Mouse (Mus musculus): ENCODE results near the gene Bcl7a.

The Bcl7a gene

DNA sequence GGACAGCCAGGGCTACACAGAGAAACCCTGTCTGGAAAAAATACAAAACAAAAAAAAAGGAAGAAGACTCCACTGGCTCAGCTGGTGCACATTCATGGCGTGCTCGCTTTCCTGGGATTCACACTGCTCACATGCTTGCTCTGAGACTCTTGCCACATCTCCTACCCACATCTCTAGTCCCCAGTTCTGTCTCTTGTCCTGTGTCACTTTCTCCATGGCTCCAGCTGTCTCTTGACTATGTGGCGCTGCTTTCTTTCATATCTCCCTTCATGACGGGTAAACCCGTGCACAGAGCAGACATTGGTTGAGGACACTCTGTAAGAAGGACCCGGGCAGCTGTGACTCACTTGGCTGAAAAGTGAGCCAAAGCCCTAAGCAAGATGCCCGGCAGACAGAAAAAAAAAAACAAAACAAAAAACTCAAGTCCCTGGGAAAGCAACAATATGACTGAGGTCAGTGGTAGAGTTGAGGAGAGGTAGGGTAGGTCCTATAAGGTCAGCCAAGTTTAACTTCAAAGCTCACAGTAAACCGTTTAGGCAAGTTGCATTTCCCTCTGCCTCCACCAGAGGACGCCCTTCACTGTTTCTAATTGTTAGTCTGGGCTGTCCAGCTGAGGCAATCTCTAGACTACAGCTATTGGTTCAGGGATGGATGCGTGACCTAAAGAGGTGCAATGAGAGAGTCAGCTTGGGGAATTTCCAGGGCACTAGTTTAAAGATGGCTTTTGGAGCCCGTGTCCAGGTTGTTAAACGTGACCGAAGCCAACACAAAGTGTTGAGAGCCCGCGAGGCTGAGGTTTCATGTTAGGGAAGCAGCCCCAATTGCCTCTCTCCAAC is 33.7 kb downstream of the Bcl7a start:
- DNase-seq (ENCODE audit: low spot score), result peak; percentile 76

DNA sequence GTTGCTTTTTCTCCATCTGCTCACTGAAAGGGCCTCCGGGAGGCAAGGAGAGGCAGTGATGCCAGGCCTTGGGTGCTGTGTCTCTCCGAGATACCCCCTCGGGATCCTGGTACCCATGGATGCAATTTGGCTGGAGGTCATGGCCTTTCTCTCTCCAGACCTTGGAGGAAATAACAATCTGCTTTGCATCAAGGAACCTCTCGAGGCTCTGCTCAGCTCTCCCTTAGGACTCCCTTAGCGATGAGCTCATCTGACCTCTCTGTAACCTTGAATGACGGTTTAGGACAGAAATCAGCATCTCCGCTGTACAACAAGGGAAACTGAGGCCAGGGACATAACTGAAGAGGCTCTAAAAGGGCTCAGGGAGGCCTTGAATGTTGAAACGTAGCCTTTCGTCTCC is 35.1 kb downstream of the Bcl7a start:
- DNase-seq (ENCODE audit: low spot score), result no peak

DNA sequence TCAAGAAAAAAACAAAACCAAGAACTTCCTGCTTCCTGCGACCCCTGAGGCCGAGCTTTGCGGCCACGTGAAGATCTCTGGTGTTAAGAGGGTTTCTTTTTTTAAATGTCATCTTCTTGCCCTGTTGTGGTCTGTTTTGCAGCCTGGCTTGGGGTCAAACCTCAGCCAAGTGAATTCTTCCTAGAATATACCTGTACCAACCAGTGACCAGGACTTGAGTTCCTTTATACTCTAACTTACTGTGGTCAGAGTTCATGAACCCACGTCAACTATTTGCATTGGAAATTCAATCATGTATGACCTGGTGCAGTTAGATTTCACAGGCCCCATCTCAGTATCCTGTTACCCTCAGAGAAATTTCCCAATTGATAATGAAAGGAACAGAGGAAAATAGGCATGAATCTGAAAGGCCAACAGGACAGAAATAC is 35.9 kb downstream of the Bcl7a start:
- DNase-seq (ENCODE audit: low spot score), result no peak

DNA sequence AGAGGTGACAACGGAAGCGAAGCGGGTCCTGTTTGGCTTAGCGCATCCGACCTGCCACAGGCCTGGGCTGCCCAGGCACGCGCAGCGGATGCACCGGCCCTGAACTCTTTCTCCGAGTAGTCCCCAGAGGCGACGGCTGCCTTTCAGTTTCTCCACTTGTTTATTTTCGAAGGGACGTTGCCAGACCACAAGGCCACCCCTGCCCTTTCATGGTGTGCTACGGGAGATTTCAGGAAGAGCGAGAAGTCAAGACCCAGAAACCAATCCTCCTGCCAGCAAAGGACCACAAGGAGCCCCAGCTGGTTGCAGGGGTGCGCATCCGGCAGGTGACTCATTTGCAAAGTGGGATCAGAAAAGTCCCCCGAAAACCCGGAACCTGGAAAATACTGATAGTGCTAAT is 38.3 kb downstream of the Bcl7a start:
- DNase-seq (ENCODE audit: low spot score), result no peak

DNA sequence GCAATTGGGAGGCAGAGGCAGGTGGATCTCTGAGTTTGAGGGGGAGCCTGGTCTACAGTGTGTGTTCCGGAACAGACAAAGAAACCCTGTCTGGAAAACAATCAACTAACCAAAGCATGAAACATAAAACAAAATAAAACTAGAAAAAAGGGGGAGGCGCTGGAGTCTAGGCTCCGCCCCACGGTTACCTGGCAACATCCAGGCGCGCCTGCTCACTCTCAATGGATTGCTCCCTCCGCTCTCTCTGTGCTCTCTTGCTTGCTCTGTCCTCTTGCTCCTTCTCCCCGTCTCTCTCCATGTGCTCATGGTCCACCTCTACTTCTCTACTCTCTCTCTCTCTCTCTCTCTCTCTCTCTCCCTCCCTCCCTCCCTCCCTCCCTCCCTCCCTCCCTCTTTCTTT is 39.1 kb downstream of the Bcl7a start:
- DNase-seq (ENCODE audit: low spot score), result no peak

DNA sequence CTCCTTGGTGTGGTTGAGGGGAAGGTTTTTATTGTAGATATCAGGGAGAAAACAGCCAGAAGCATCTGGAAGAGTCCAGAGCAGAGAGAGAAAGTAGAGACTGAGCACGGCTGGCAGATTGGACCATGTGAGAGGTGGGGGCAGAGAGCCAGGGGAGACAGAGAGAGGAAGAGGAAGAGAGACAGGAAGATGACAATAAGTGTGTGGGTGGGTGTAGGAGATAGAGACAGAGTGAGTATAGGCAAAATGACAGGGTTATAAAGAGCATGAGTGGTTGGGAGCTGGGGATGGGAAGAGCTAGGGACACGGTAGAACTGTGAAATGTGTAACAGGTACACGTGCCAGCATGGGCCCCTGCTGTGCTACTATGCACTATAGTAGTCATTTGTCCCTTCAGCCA is 44.8 kb downstream of the Bcl7a start:
- no peak for DNase-seq (ENCODE audit: low spot score)

DNA sequence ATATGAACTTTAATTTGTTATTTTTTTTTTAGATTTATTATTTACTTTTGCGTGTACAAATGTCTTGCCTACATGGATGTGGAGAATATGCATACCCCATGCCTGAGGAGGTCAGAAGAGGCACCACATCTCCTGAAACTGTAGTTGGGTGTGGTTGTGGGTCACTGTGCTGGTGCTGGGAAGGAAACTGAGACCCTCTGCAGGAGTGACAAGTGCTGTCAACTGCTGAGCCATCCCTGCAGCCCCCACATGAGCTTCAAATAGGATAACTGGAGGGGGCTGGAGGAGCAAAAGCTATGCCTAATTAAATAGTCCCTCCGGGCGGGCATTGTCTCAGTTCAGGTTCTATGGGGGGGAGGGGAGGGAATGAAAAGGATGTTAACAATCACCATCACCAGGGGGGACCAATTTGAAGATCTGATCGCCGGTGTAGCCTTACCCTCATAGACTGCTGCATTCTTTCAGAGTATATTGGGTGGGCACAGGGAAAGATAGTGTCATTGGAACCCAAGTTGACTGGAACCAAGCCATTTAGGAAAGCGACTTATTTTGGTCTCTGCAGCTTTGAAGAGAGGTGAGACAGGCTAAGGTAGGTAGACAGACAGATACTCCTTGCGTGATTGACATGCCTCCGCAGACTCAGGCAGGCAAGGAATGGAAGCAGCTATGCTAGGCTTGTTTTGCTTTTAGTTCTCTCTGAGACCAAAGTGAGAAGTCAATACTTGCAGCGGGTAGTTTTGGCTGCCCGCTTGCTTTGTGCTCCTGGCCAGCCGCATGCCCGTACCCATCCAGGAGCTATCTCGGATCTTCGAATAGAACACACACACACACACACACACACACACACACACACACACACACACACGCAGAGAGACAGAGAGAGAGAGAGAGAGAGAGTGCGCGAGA is 47.2 kb downstream of the Bcl7a start:
- no peak for DNase-seq (ENCODE audit: low spot score)

DNA sequence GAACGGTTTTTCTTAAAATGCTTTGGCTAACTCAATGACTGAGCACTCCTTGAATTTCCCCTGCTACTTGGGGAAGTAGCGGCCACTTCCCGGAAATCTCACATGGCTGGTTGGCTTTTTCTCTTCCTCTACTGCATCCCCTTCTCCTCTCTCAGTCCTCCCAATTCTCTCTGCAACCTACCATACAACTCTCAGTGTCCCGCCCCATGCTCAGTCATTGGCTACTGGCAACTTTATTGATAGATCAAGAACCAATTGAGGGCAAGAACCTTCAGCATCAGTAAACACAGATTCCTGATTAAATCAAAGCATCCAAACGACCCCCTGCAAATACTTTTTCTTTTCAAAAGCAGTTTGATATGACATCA is 47.8 kb downstream of the Bcl7a start:
- DNase-seq (ENCODE audit: low spot score), result no peak

DNA sequence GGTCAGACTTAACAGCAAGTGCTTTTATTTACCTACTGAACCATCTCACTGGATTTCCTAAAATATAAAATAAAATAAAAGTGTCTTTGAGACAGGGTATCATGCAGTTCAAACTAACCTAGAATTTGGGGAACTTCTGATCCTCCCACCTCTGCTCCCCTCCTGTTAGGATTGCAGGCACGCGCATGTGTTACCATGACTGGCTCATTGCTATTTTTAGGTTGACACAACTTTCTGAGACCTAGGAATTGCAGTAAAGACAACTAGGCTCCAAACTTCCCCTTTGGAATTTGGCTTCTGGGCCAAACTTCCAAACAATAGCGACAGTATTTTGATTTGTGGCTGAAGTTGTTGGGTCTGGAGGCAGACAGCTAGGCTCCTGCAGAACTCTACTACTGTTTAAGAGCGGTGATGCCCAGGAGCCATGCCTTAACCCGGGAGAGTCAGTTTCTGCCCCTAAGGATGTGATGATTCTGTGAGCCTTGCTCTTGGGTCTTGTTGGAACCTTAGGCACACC is 50.2 kb downstream of the Bcl7a start:
- DNase-seq (ENCODE audit: low spot score), result no peak

DNA sequence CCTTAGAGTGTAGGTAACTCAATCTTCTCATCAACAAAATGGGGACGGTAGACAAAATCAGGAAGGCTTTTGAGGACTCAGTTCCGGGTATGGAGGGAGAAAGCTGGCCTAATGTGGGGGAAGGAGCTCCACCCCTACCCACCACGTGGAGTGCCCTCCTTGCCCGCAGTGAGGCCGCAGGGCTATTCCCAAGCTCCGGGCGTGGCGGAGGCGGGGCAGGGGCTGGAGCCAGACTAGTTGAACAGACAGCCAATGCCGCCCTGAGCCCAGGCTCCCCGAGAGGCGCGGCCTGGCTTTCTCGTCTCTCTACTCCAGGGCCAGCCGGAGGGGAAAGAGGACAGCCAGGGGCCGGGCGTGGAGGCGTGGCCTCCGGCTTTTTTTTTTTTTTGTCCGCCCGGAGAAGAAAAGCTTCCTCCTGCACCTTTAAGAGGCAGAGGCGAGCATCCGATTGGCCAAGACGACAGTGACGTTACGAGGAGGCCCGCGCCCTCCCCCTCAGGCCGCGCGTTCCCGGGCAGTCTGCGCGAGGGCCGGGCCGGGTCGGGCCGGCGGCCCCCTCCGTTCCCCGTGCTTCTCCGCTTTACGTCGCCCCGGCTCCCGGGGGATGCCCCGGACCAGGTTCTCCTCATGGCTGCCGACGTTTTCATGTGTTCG is 50.8 kb downstream of the Bcl7a start, which contains the start of gene Mlxip:
Mlxip (plus strand) TSS at position 496 of the 654 bp plus-strand sequence.
- peak; percentile 84 for DNase-seq (ENCODE audit: low spot score)

DNA sequence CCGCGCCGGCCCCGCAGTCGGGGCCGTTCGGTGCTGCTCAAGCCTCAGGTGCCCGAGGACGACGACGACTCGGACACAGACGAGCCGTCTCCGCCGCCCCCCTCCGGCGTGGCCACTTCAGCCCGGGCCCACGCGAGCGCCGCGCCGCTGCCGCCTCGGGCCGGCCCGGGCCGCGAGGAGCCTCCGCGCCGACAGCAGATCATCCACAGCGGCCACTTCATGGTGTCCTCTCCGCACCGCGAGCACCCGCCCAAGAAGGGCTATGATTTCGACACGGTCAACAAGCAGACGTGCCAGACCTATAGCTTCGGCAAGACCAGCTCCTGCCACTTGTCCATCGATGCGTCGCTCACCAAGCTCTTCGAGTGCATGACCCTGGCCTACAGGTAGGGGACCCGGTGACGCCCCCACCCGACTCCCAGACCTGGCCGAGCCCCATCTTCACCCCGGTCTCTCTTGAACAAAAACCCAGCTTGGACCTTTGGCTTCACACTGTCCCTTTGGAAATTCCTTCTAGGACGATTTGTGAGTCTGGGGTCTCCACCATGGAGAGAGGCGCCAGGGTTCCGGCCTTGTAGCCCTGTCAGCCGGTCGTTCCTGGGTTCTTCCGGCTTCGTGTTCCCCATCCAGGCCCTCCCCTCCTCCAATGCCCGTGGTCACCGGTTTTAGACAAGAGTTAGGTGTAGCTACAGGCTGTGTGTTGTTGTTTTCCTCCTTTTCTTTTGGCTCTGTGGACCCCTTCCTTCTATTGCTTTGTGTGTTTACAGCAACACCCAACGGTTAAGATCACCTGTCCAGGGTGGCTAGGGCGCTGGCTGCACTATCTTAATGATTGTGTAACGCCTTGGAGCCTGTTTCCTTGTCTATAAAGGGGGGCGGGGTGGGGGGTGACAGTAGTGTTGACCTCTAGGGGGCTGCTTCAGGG is 51.6 kb downstream of the Bcl7a start:
- DNase-seq (ENCODE audit: low spot score), result no peak

DNA sequence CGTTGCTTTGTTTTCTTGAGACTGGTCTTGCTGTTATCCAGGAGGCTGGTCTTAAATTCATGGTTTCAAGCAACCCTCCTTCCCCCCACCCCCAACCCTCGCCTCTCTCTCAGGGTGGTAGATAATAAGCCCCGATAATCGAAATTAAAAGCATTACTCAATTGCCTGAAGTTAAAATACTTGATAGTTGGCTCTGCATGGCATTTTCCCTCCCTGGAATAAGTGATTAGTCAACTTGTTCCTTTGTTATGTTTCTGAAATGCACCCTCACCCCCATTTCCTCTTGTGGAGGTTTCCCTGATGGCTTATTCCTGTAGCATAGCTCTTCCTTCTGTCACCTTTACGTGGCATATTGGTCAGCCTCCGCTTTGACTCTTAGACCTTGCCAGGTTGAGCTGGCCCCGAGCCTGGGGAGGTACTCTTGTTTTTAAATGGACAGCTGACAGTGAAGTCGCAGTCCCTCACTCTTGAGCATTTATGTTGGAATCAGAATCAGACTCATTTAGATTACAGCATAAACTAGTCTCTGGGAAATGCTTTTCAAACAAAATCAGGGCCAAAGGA is 53.3 kb downstream of the Bcl7a start:
- DNase-seq (ENCODE audit: low spot score), result no peak

DNA sequence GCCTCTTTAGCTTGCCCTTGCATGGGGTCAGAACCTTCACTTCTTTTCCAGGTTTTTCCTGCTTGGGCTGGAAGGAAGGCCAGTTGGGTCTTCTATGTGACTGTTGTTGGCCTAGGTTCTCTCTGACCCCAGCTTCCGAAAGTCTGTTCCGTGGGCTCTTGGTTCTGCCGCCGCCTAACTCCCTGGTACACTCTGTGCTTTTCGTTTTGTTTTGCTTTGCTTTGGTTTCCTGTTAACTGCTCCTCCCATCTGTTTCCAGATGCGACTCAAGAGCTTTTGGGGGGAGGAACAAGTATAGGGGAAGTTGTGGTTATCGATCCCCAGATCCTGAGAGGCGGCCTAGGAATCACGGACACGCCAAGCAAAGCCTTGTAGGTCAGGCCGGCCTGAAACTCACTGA is 54.2 kb downstream of the Bcl7a start:
- DNase-seq (ENCODE audit: low spot score), result no peak

DNA sequence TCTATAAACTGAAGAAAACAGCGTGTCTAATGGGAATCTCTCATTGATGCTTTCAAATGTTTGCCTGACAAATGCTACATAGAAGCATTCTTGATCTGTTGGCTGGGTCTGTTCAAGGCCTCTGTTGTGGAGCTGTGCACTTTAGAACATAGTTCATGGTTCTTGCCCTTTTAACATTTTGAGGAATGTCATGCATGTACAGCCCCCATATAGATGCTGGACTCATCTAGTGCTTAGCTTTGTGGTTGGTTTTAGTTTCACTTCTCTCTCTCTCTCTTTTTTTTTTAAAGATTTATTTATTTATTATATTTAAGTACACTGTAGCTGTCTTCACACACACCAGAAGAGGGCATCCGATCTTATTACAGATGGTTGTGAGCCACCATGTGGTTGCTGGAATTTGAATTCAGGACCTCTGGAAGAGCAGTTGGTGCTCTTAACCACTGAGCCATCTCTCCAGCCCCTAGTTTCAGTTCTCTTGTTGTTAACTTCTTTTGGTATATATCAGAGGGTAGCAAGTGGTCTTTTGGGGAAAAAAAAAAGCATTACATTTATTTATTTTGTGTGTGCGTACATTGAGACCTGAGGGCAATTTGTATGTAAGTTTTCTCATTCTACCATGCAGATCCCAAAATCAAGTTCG is 55.3 kb downstream of the Bcl7a start:
- no peak for DNase-seq (ENCODE audit: low spot score)

DNA sequence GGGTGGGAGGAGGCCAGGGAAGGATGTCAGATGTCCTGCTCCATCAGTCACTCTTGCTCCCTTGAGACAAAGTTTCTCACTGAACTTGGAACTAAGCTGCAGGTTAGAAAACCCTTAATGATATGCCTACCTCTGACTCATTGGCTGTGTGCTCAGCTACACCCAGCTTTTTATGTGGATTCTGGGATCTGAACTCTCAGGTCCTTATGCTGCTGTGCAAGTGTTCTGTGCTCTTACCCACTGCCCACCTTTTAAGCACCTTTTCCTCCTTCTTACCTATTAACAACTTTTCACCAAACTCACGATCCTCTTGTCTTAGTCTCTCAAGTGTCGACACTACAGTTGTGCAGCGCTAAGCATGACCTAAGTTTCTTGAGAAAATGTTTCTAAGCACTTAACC is 60.8 kb downstream of the Bcl7a start:
- no peak for DNase-seq (ENCODE audit: low spot score)

DNA sequence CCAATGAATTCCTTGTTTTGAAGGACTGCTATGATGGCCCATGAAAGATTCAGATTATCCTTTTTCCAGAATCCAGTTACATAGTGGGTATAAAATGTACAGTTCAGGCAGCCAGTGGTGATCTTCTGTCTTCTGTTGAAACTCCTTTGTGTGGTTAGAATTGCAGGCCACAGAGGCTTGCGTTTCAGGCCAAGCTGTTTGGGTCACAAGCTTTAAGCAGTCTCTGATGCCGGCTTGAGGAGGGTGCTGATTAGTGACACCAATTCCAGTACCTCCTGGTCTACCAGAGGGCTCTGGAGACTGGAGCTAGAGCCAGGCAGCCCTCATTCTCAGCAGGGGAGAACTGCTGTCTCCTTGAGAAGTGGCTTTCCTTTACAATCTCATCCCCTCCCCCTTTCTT is 63.3 kb downstream of the Bcl7a start:
- DNase-seq (ENCODE audit: low spot score), result no peak

DNA sequence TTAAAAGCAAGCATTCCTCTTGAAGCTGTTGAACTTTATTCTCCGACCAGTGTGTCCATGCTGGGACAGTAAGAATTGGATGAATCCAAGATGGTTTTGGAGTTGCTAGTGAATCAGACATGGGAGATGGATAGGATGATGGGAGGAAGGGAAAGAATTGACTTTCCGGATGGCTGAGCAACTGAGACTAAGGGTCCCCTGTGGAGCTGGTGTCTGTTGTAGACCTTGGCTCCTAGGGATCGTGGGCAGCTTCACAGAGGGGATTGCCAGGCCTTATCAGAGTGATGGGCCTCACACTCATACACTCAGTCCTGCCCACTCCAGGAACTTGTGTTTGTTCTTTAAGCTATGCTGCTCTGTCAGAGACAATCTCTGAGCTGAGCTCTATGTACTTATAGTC is 64.5 kb downstream of the Bcl7a start:
- DNase-seq (ENCODE audit: low spot score), result no peak

DNA sequence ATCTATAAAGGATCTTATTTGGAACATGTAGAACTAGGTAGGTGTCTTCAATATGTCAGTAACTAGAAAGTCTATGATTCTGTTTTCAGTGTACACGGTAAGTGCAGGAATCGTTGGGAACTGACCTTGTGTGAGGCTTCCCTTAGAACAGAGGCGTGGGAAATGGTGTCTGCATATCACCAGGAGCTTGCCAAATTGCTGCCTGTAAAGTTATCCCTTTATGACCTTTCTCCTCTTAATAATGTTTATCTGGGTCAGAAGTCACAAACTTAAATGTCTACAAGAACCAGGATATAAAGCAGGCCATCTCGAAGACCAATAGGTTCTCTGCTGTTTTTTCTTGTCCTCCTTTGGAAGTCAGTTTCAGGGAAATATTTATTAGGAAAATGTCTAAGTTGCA is 68.6 kb downstream of the Bcl7a start:
- DNase-seq (ENCODE audit: low spot score), result no peak

DNA sequence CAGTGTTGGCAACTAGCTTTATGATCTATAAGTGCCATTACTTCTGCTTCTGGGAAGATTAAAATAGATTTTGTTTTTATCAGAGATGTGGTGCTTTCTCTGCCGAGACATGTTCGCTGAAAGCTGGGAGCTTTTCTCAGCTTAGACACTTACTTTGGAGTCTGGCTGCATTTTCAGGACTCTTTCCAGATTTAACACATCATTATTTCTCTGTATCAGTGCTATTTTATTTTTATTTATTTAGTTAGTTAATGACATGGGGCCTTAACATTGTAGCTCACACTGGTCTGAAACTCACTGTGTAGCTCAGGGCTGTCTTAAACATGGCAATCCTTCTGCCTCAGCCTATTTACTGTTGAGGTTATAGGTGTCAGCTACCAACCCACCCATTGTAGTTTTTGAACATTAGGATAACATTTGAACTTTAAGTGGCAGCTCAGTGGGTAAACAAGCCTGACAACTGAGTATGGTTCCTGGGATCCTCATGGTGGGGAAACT is 70.3 kb downstream of the Bcl7a start:
- DNase-seq (ENCODE audit: low spot score), result no peak

DNA sequence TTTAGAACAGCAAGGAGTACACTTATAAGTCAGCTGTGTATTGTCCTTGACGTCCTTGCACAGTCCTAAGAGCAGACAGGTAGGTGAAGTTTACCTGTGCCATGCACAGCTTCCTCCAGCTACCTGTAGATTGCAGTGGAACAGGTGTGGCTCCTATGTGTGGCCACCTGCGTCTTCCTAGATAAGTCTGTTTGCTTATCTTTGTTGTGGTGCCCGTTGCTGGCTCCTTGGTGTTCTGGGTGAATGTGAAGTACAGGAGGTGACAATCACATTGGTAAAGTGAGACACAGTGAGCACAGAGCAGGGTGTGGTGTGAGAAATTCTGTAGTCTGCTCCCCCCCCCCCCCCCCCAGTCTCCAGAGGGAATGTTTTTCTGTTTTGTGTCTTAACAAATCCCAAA is 72.5 kb downstream of the Bcl7a start:
- no peak for DNase-seq (ENCODE audit: low spot score)
